Mouse (Mus musculus) T-helper 2 cell (primary cell): ENCODE results near the gene Elf3.

Experiments
- in situ Hi-C: fragments of 300-600 bp; cut with MboI, MseI; formaldehyde crosslinking; loops from one replicate; pipeline ENCODE4 v1.15.1; 2025; ENCODE audit warnings: high pct_unique_total_duplicates

Elf3 gene

GRCm38 (mm10) chr1:135258380-135259127 lies at the start of gene Elf3:
Gene Elf3, minus strand, starts transcription at chr1:135258568.
- in situ Hi-C loops: no loop called here

GRCm38 (mm10) chr1:135290908-135291307 lies 32.5 kb upstream of the Elf3 start:
- in situ Hi-C loops: no loop called here

GRCm38 (mm10) chr1:135286311-135286710 lies 27.9 kb upstream of the Elf3 start:
- in situ Hi-C loops: loop anchor here (10.0 kb wide), 1 partner anchor 1202 kb away; no protein-coding TSS in a partner anchor

GRCm38 (mm10) chr1:135283826-135284291 lies 25.5 kb upstream of the Elf3 start, which contains the start of gene Rnpep:
Gene Rnpep, minus strand, starts transcription at chr1:135284084.
- in situ Hi-C loops: loop anchor here (10.0 kb wide), 1 partner anchor 1199 kb away; no protein-coding TSS in a partner anchor

- in situ Hi-C loops: loop anchor here (10.0 kb wide), 1 partner anchor 1199 kb away; no protein-coding TSS in a partner anchor
Observed at GRCm38 (mm10) chr1:135283287-135283825, 25.0 kb upstream of the Elf3 start.

- in situ Hi-C loops: loop anchor here (10.0 kb wide), 1 partner anchor 1198 kb away; no protein-coding TSS in a partner anchor
Observed at GRCm38 (mm10) chr1:135282536-135283286, 24.3 kb upstream of the Elf3 start.

GRCm38 (mm10) chr1:135281841-135282240 lies 23.5 kb upstream of the Elf3 start:
- in situ Hi-C loops: loop anchor here (10.0 kb wide), 1 partner anchor 1197 kb away; no protein-coding TSS in a partner anchor

- in situ Hi-C loops: loop anchor here (10.0 kb wide), 1 partner anchor 1196 kb away; no protein-coding TSS in a partner anchor
Observed at GRCm38 (mm10) chr1:135280646-135281045, 22.3 kb upstream of the Elf3 start.

GRCm38 (mm10) chr1:135271371-135271770 lies 13.0 kb upstream of the Elf3 start:
- in situ Hi-C loops: no loop called here

- in situ Hi-C loops: no loop called here
Observed at GRCm38 (mm10) chr1:135267663-135268446, 9.5 kb upstream of the Elf3 start.

GRCm38 (mm10) chr1:135265834-135266233 lies 7.5 kb upstream of the Elf3 start:
- in situ Hi-C loops: no loop called here

- in situ Hi-C loops: loop anchor here (5.0 kb wide), 1 partner anchor 91 kb away; no protein-coding TSS in a partner anchor
Observed at GRCm38 (mm10) chr1:135263316-135263715, 4.9 kb upstream of the Elf3 start.

GRCm38 (mm10) chr1:135262329-135262728 lies 4.0 kb upstream of the Elf3 start:
- in situ Hi-C loops: loop anchor here (5.0 kb wide), 1 partner anchor 90 kb away; no protein-coding TSS in a partner anchor

GRCm38 (mm10) chr1:135260931-135261330 lies 2.6 kb upstream of the Elf3 start:
- in situ Hi-C loops: loop anchor here (5.0 kb wide), 1 partner anchor 89 kb away; no protein-coding TSS in a partner anchor

- in situ Hi-C loops: no loop called here
Observed at GRCm38 (mm10) chr1:135259128-135259436, 714 bp upstream of the Elf3 start.

GRCm38 (mm10) chr1:135256299-135256698 lies 2.1 kb downstream of the Elf3 start:
- in situ Hi-C loops: no loop called here

GRCm38 (mm10) chr1:135252854-135253253 lies 5.5 kb downstream of the Elf3 start:
- in situ Hi-C loops: no loop called here

GRCm38 (mm10) chr1:135251405-135251804 lies 7.0 kb downstream of the Elf3 start:
- in situ Hi-C loops: no loop called here

- in situ Hi-C loops: no loop called here
Observed at GRCm38 (mm10) chr1:135250706-135251105, 7.7 kb downstream of the Elf3 start.

- in situ Hi-C loops: no loop called here
Observed at GRCm38 (mm10) chr1:135248434-135248850, 9.9 kb downstream of the Elf3 start.

GRCm38 (mm10) chr1:135244014-135244413 lies 14.4 kb downstream of the Elf3 start:
- in situ Hi-C loops: no loop called here
